11 mouse cellular contexts compared by ENCODE assay signal in genomic region chr16:95573163-95573562, GRCm38 (mm10). TPM values are rescaled to one million over a fixed set of nuclear protein-coding genes. Genes with fewer than 3 reads are reported as not detected.
DNase-seq lines count a peak whose midpoint lies in the region; ATAC-seq and TF ChIP-seq lines count a peak whose summit lies in the region.
"Had no signal": no experiment of that assay in that cellular context is flagged by ENCODE, and none has a peak within 500 bp of the region (broad histone marks: within the 10 kb centered on the region; RNA-seq: fewer than 3 reads in every experiment).

No protein-coding gene starts in this region.

- WGBS in embryonic facial prominence, embryonic 13.5 days, result 43% methylated on average over 13 of the region's 13 CpGs
- 81% methylated on average over 13 of the region's 13 CpGs for WGBS in liver, embryonic 12.5 days (ENCODE audit: insufficient replicate concordance)
- WGBS in hindbrain, postnatal 0 days, result 68% methylated on average over 13 of the region's 13 CpGs

- H3K9me3 ChIP-seq in embryonic facial prominence, embryonic 13.5 days, result no peaks in the 10 kb centered on the region
- no peaks in the 10 kb centered on the region for H3K9me3 ChIP-seq in liver, embryonic 12.5 days (replicated peaks)
- H3K9me3 ChIP-seq in hindbrain, postnatal 0 days (ENCODE audit: low read length), result no peaks in the 10 kb centered on the region

- H3K9ac ChIP-seq in embryonic facial prominence, embryonic 13.5 days, result 0 out of 2 replicates have a peak overlapping the region, but pooled peaks have one; percentile 11
- no peak overlapping the region for H3K9ac ChIP-seq in liver, embryonic 12.5 days
- H3K9ac ChIP-seq in hindbrain, postnatal 0 days (replicated peaks; ENCODE audit: low read length), result no peak overlapping the region

- peak overlapping the region; percentile 20; the same call in 1 of the 2 replicates for H3K4me2 ChIP-seq in embryonic facial prominence, embryonic 13.5 days
- H3K4me2 ChIP-seq in liver, embryonic 12.5 days, result no peak overlapping the region
- H3K4me2 ChIP-seq in hindbrain, postnatal 0 days (ENCODE audit: low read depth, low read length), result no peak overlapping the region

- peaks cover 37% of the 10 kb centered on the region for H3K4me1 ChIP-seq in embryonic facial prominence, embryonic 13.5 days
- H3K4me1 ChIP-seq in liver, embryonic 12.5 days, result no peaks in the 10 kb centered on the region
- H3K4me1 ChIP-seq in hindbrain, postnatal 0 days (ENCODE audit: insufficient read depth, low read length), result no peaks in the 10 kb centered on the region

- ATAC-seq in embryonic facial prominence, embryonic 13.5 days (ENCODE audit: insufficient number of reproducible peaks, insufficient read depth, low FRiP score, low TSS enrichment, low read depth), result no peak
- ATAC-seq in liver, embryonic 12.5 days, result no peak
- ATAC-seq in hindbrain, postnatal 0 days, result no peak
- no peak for ATAC-seq in monocyte, adult 5-6 weeks (replicated peaks; ENCODE audit: insufficient number of reproducible peaks, low FRiP score, low TSS enrichment, poor library complexity, severe bottlenecking)

- peak overlapping the region; percentile 24; the same call in 1 of the 2 replicates for H3K27ac ChIP-seq in gastrocnemius, adult 2 months
- peak overlapping the region; percentile 62 for H3K27ac ChIP-seq in embryonic facial prominence, embryonic 13.5 days
- no peak overlapping the region for H3K27ac ChIP-seq in layer of hippocampus, adult 2 months
- H3K27ac ChIP-seq in liver, embryonic 12.5 days, result no peak overlapping the region
- no peak overlapping the region for H3K27ac ChIP-seq in hindbrain, postnatal 0 days

- no peak overlapping the region for H3K4me3 ChIP-seq in gastrocnemius, adult 2 months
- no peak overlapping the region for H3K4me3 ChIP-seq in embryonic facial prominence, embryonic 13.5 days
- H3K4me3 ChIP-seq in layer of hippocampus, adult 2 months, result no peak overlapping the region
- H3K4me3 ChIP-seq in liver, embryonic 12.5 days, result no peak overlapping the region
- no peak overlapping the region for H3K4me3 ChIP-seq in hindbrain, postnatal 0 days (ENCODE audit: low read length)

- no peak for TF ChIP-seq CTCF in gastrocnemius, adult 2 months (IDR thresholded peaks at IDR 0.05)
- TF ChIP-seq CTCF in layer of hippocampus, adult 2 months (conservative IDR thresholded peaks at IDR 0.05), result no peak
- TF ChIP-seq CTCF in hindbrain, postnatal 0 days (IDR thresholded peaks at IDR 0.05; ENCODE audit: low read depth), result no peak

- H3K36me3 ChIP-seq in embryonic facial prominence, embryonic 13.5 days, result no peaks in the 10 kb centered on the region
- H3K36me3 ChIP-seq in liver, embryonic 12.5 days, result no peaks in the 10 kb centered on the region
- no peaks in the 10 kb centered on the region for H3K36me3 ChIP-seq in hindbrain, postnatal 0 days (ENCODE audit: insufficient read depth, low read length)

- peak; percentile 19 for DNase-seq in gastrocnemius, adult 2 months
- no peak for DNase-seq in gastrocnemius, postnatal 10 days
- DNase-seq in layer of hippocampus, adult 2 months (ENCODE audit: low spot score in 2 of 2), result peak; percentile 23 to 69
- peak; percentile 14 for DNase-seq in lung, postnatal 25 days (ENCODE audit: low spot score)
- DNase-seq in hindbrain, postnatal 0 days (ENCODE audit: low spot score), result no peak
- DNase-seq: B cell, adult 2 months; kidney, adult 2 months; retina, postnatal 1 day had no signal

- H3K27me3 ChIP-seq in embryonic facial prominence, embryonic 13.5 days, result no peaks in the 10 kb centered on the region
- H3K27me3 ChIP-seq in liver, embryonic 12.5 days (replicated peaks), result no peaks in the 10 kb centered on the region
- H3K27me3 ChIP-seq in hindbrain, postnatal 0 days (ENCODE audit: insufficient read depth, low read length), result no peaks in the 10 kb centered on the region

- intact Hi-C loops in gastrocnemius, adult 2 months (cut with DNase I), result loop anchor here (5.0 to 10.0 kb wide), 2 partner anchors 106 to 228 kb away; no protein-coding TSS in a partner anchor

RNA-seq across cellular contexts. Expression of gene Erg, which starts 13.2 kb away (rescaled TPM):
- 1 to 10 TPM; 8.1 to 9.1 TPM for total RNA-seq in gastrocnemius, adult 2 months (2021)
- total RNA-seq in gastrocnemius, postnatal 10 days (2021), result 10 to 100 TPM; 23.8 to 26.7 TPM
- polyA plus RNA-seq in embryonic facial prominence, embryonic 13.5 days (2015; fragmentation: Nextera tagmentation; extraction: Ambion mirVana), result 17.2 and 27.9 TPM in 2 replicates
- total RNA-seq in layer of hippocampus, adult 2 months (2021), result 1 to 10 TPM; 4.4 to 4.6 TPM
- polyA plus RNA-seq in liver, embryonic 12.5 days (2016; fragmentation: Nextera tagmentation; extraction: Ambion mirVana), result 1.4 and 2.6 TPM in 2 replicates
- 3.8 and 7.0 TPM in 2 replicates for total RNA-seq in hindbrain, postnatal 0 days (2014; rRNA removed)
- polyA plus RNA-seq in hindbrain, postnatal 0 days (2015; fragmentation: Nextera tagmentation; extraction: Ambion mirVana), result 2.5 TPM in 2 replicates
- total RNA-seq in monocyte, adult 5-6 weeks (2017), result 1.1 TPM in 1 of 3 replicates, not detected in the others

Comparison
In these comparisons a context has a peak if more than half of its experiments do, and no peak if none do; other contexts are left out.
1. DNase-seq: peak in gastrocnemius, adult 2 months (single experiment), layer of hippocampus, adult 2 months (2 of 2) and lung, postnatal 25 days (single experiment); none in gastrocnemius, postnatal 10 days (single experiment) and hindbrain, postnatal 0 days (single experiment).
2. H3K27ac ChIP-seq: peak in gastrocnemius, adult 2 months (single experiment) and embryonic facial prominence, embryonic 13.5 days (single experiment); none in layer of hippocampus, adult 2 months (single experiment), liver, embryonic 12.5 days (single experiment) and hindbrain, postnatal 0 days (single experiment).